In genomic region chr1:39889973-39890372, GRCm38 (mm10) we compare ENCODE assay signal across 19 mouse cellular contexts.
"Had no signal": no experiment of that assay in that cellular context is flagged by ENCODE, and none has a peak within 500 bp of the region (broad histone marks: within the 10 kb centered on the region; RNA-seq: fewer than 3 reads in every experiment).

No protein-coding gene starts in this region.

- H3K4me3 ChIP-seq: lung, embryonic 15.5 days; midbrain, embryonic 10.5 days; midbrain, embryonic 13.5 days; midbrain, embryonic 15.5 days; neural tube, embryonic 13.5 days; neural tube, embryonic 15.5 days had no signal

- DNase-seq: lung, adult 18-20 months; lung, postnatal 14 days; lung, postnatal 4 days; retina, postnatal 1 day; right cerebral cortex, adult 18-20 months; right cerebral cortex, postnatal 25 days; right cerebral cortex, postnatal 4 days; spleen, adult 18-20 months; thymus, adult 18-20 months; thymus, postnatal 14 days; thymus, postnatal 36 days had no signal

- H3K4me2 ChIP-seq: lung, embryonic 15.5 days; midbrain, embryonic 13.5 days; midbrain, embryonic 15.5 days; neural tube, embryonic 13.5 days; neural tube, embryonic 15.5 days had no signal

- H3K27me3 ChIP-seq: lung, embryonic 15.5 days; midbrain, embryonic 13.5 days; midbrain, embryonic 15.5 days; neural tube, embryonic 13.5 days; neural tube, embryonic 15.5 days had no signal

- ATAC-seq: lung, postnatal 0 days; midbrain, embryonic 13.5 days; midbrain, embryonic 15.5 days had no signal

- H3K9ac ChIP-seq: liver, embryonic 14.5 days; lung, embryonic 15.5 days; midbrain, embryonic 13.5 days; midbrain, embryonic 15.5 days; neural tube, embryonic 13.5 days; neural tube, embryonic 15.5 days had no signal

- H3K9me3 ChIP-seq: lung, embryonic 15.5 days; midbrain, embryonic 10.5 days; midbrain, embryonic 13.5 days; midbrain, embryonic 15.5 days; neural tube, embryonic 13.5 days; neural tube, embryonic 15.5 days had no signal

- H3K36me3 ChIP-seq: lung, embryonic 15.5 days; midbrain, embryonic 10.5 days; midbrain, embryonic 13.5 days; midbrain, embryonic 15.5 days; neural tube, embryonic 13.5 days; neural tube, embryonic 15.5 days had no signal

- H3K27ac ChIP-seq: liver, embryonic 14.5 days; lung, embryonic 15.5 days; midbrain, embryonic 10.5 days; midbrain, embryonic 13.5 days; midbrain, embryonic 15.5 days; neural tube, embryonic 13.5 days; neural tube, embryonic 15.5 days had no signal
